Mouse (Mus musculus) ES-Bruce4 (cell line): ENCODE measurements at regions not wholly inside any gene's neighbourhood (a gene's known extent, or its start where the extent isn't known, plus 50 kb on each side); places are given as distances from the start of the nearest gene placed in this dataset.

Source experiments
- H3K27ac ChIP-seq: 2 replicates; pipeline ENCODE4 v1.5.1; 2012; ENCODE audit warnings: low read length, inconsistent platforms; ENCODE audit not compliant: insufficient read depth
- H3K27me3 ChIP-seq: 2 replicates; pipeline ENCODE4 v1.6.1; 2012; ENCODE audit warnings: mild to moderate bottlenecking, low read length, inconsistent platforms; ENCODE audit not compliant: control insufficient read depth, poor library complexity, insufficient read depth, severe bottlenecking
- H3K36me3 ChIP-seq: 2 replicates; pipeline ENCODE4 v1.6.1; 2012; ENCODE audit warnings: inconsistent platforms, mild to moderate bottlenecking, low read length, moderate library complexity; ENCODE audit not compliant: control insufficient read depth, poor library complexity, insufficient read depth, severe bottlenecking
- H3K4me1 ChIP-seq: one replicate; pipeline ENCODE4 v1.8.1; 2011; ENCODE audit warnings: low read length; ENCODE audit not compliant: control insufficient read depth, insufficient read depth
- H3K4me3 ChIP-seq: 2 replicates; pipeline ENCODE4 v1.5.1; 2011; ENCODE audit warnings: low read depth, mild to moderate bottlenecking, low read length
- H3K9ac ChIP-seq: 2 replicates; pipeline ENCODE4 v1.6.1; 2012; ENCODE audit warnings: low read depth, mild to moderate bottlenecking, inconsistent platforms; ENCODE audit not compliant: poor library complexity, severe bottlenecking
- H3K9me3 ChIP-seq: replicated peaks from 2 replicates; pipeline ENCODE4 v1.6.1; 2012; ENCODE audit warnings: mild to moderate bottlenecking, low read length, inconsistent platforms; ENCODE audit not compliant: control insufficient read depth, poor library complexity, insufficient read depth, severe bottlenecking
- CTCF ChIP-seq: IDR thresholded peaks from one replicate; pipeline ENCODE4 v1.8.1; 2011; ENCODE audit warnings: low read depth, low read length
- EP300 ChIP-seq: IDR thresholded peaks from 2 replicates; pipeline ENCODE4 v1.6.1; 2011; ENCODE audit warnings: low read depth, low read length; ENCODE audit not compliant: insufficient read depth
- POLR2A ChIP-seq: IDR thresholded peaks from one replicate; pipeline ENCODE4 v1.8.1; 2011; ENCODE audit warnings: low read length; ENCODE audit not compliant: insufficient read depth

- H3K36me3 ChIP-seq, result no peaks in the 10 kb centered on the region
- no peak overlapping the region for H3K4me3 ChIP-seq
- H3K4me1 ChIP-seq, result no peaks in the 10 kb centered on the region
- 0 out of 2 replicates have a peak, but pooled peaks cover 3% of the 10 kb centered on the region for H3K9me3 ChIP-seq
- no peak for TF ChIP-seq EP300
- no peak for TF ChIP-seq CTCF
- no peak for TF ChIP-seq POLR2A
- H3K27ac ChIP-seq, result no peak overlapping the region
- H3K9ac ChIP-seq, result no peak overlapping the region
- H3K27me3 ChIP-seq, result no peaks in the 10 kb centered on the region
Observed at GRCm38 (mm10) chr13:85882817-85883216, 163.9 kb downstream of the Cox7c start.

- TF ChIP-seq EP300 (no peak), CTCF (no peak), POLR2A (no peak)
- no peak overlapping the region for H3K4me3 ChIP-seq
- H3K36me3 ChIP-seq, result no peaks in the 10 kb centered on the region
- H3K27ac ChIP-seq, result no peak overlapping the region
- H3K9me3 ChIP-seq, result no peaks in the 10 kb centered on the region
- no peak overlapping the region for H3K9ac ChIP-seq
- H3K4me1 ChIP-seq, result no peaks in the 10 kb centered on the region
- no peaks in the 10 kb centered on the region for H3K27me3 ChIP-seq
Observed at GRCm38 (mm10) chr13:85863745-85864144, 183.0 kb downstream of the Cox7c start.

GRCm38 (mm10) chr13:85848276-85848675 is 198.4 kb downstream of the Cox7c start:
- H3K27me3 ChIP-seq, result no peaks in the 10 kb centered on the region
- H3K4me1 ChIP-seq, result no peaks in the 10 kb centered on the region
- no peak overlapping the region for H3K4me3 ChIP-seq
- no peaks in the 10 kb centered on the region for H3K36me3 ChIP-seq
- no peak overlapping the region for H3K27ac ChIP-seq
- no peak overlapping the region for H3K9ac ChIP-seq
- H3K9me3 ChIP-seq, result no peaks in the 10 kb centered on the region
- TF ChIP-seq POLR2A (no peak), EP300 (no peak), CTCF (no peak)

- Histone ChIP-seq H3K9ac (no peak overlapping the region), H3K27ac (no peak overlapping the region), H3K36me3 (no peaks in the 10 kb centered on the region), H3K4me3 (no peak overlapping the region), H3K9me3 (no peaks in the 10 kb centered on the region), H3K27me3 (no peaks in the 10 kb centered on the region), H3K4me1 (no peaks in the 10 kb centered on the region)
- TF ChIP-seq POLR2A (no peak), EP300 (no peak), CTCF (no peak)
Observed at GRCm38 (mm10) chr13:85829894-85830293, 216.8 kb downstream of the Cox7c start.
